Mouse (Mus musculus) activated CD4-positive, CD25-positive, alpha-beta regulatory T cell (primary cell): ENCODE measurements around the gene Mvk. TPM values are rescaled to one million over a fixed set of nuclear protein-coding genes. Genes with fewer than 3 reads are reported as not detected.

Experiments
- polyA plus RNA-seq, 2 experiments: library from polyadenylated mRNA; unstranded; fragments of 100-300 nt; shearing (Covaris generic); gene quantifications; one replicate each; pipeline ENCODE4 v1.2.1; 2017

The Mvk gene
- polyA plus RNA-seq: 1 to 10 TPM; 4.4 to 7.9 TPM

GRCm38 (mm10) chr5:114443566-114444367 is at the start of gene Mvk, which contains the start of gene Mmab:
Mvk (plus strand) TSS chr5:114444269.
Mmab (minus strand) TSS chr5:114444060.

Other genes with a start within 250 kb of the Mvk start
- gene Foxn4, start 170.5 kb upstream of the Mvk start, polyA plus RNA-seq: under 1 TPM in 1 of 2 experiments, not detected in 1; 0.21 TPM
- 1 to 10 TPM in 1 of 2 experiments, under 1 TPM in 1; 0.57 to 3.7 TPM for gene Myo1h, start 155.1 kb upstream of the Mvk start, polyA plus RNA-seq
- 100 to 1,000 TPM in 1 of 2 experiments, 10 to 100 TPM in 1; 84.2 to 116 TPM for gene Kctd10, start 63.8 kb upstream of the Mvk start, polyA plus RNA-seq
- 10 to 100 TPM; 36.4 to 49.1 TPM for gene Ube3b, start 63.7 kb upstream of the Mvk start, polyA plus RNA-seq
- gene Mmab, start 209 bp upstream of the Mvk start, polyA plus RNA-seq: 1 to 10 TPM; 4.3 to 6.7 TPM
- under 1 TPM; 0.05 to 0.43 TPM for gene Fam222a, start 123.7 kb downstream of the Mvk start, polyA plus RNA-seq
- gene Trpv4, start 214.2 kb downstream of the Mvk start, polyA plus RNA-seq: 1 to 10 TPM in 1 of 2 experiments, under 1 TPM in 1; 0.29 to 1.4 TPM
- gene Gltp, start 246.7 kb downstream of the Mvk start, polyA plus RNA-seq: 100 to 1,000 TPM; 275 to 392 TPM